Mouse (Mus musculus) embryonic facial prominence, embryonic 14.5 days (tissue): Measurements from ENCODE around the gene Olfr1378. TPM values are rescaled to one million over a fixed set of nuclear protein-coding genes. Genes with fewer than 3 reads are reported as not detected.

Experiments
- ATAC-seq: fragments of 200-750 bp; cut with Nextera tagmentation; 2 replicates; pipeline ENCODE4 v1.8.0; 2017; ENCODE audit warnings: low read depth, moderate number of reproducible peaks, moderate TSS enrichment
- DNase-seq: peaks from one replicate; pipeline ENCODE4 v3.0.0-alpha.2; 2015; ENCODE audit warnings: low spot score
- H3K27ac ChIP-seq: fragments of 300-500 bp; sonication (generic); replicated peaks from 2 replicates; pipeline ENCODE4 v1.5.1; 2014; ENCODE audit warnings: low read depth, mild to moderate bottlenecking, low read length, moderate library complexity
- H3K27me3 ChIP-seq: fragments of 300-500 bp; sonication (generic); replicated peaks from 2 replicates; pipeline ENCODE4 v1.6.1; 2014; ENCODE audit warnings: low read length; ENCODE audit not compliant: control insufficient read depth, insufficient read depth
- H3K36me3 ChIP-seq: fragments of 300-500 bp; sonication (generic); 2 replicates; pipeline ENCODE4 v1.6.1; 2014; ENCODE audit warnings: low read length, mixed read lengths; ENCODE audit not compliant: control insufficient read depth, insufficient read depth
- H3K4me1 ChIP-seq: fragments of 300-500 bp; sonication (generic); 2 replicates; pipeline ENCODE4 v1.6.1; 2014; ENCODE audit warnings: antibody characterized with exemption, low read length; ENCODE audit not compliant: control insufficient read depth, insufficient read depth
- H3K4me2 ChIP-seq: fragments of 300-500 bp; sonication (generic); 2 replicates; pipeline ENCODE4 v1.6.1; 2014; ENCODE audit warnings: low read depth, mild to moderate bottlenecking, low read length, moderate library complexity, mixed read lengths
- H3K4me3 ChIP-seq: fragments of 300-500 bp; sonication (generic); 2 replicates; pipeline ENCODE4 v1.5.1; 2014; ENCODE audit warnings: low read depth, mild to moderate bottlenecking, low read length
- H3K9ac ChIP-seq: fragments of 300-500 bp; sonication (generic); 2 replicates; pipeline ENCODE4 v1.6.1; 2014; ENCODE audit warnings: low read depth, mild to moderate bottlenecking, low read length, moderate library complexity, mixed read lengths
- H3K9me3 ChIP-seq: fragments of 300-500 bp; sonication (generic); 2 replicates; pipeline ENCODE4 v1.6.1; 2016; ENCODE audit warnings: low read length; ENCODE audit not compliant: control insufficient read depth
- WGBS: fragments of 180-500 bp; shearing (Covaris S2); extraction: QIAGEN DNeasy Blood & Tissue Kit; methylation state at CpG from one replicate; pipeline ENCODE4 v1.1.7; 2014; 5-methylcytosine and 5-hydroxymethylcytosine counted together
- polyA plus RNA-seq: library from polyadenylated mRNA; unstranded; fragments of >200 nt; fragmentation: Nextera tagmentation; extraction: Ambion mirVana; gene quantifications from 2 replicates; pipeline ENCODE4 v1.2.1, GENCODE M21; 2014

Olfr1378 gene
- polyA plus RNA-seq, 1 experiment from 2014 or later = not detected

DNA sequence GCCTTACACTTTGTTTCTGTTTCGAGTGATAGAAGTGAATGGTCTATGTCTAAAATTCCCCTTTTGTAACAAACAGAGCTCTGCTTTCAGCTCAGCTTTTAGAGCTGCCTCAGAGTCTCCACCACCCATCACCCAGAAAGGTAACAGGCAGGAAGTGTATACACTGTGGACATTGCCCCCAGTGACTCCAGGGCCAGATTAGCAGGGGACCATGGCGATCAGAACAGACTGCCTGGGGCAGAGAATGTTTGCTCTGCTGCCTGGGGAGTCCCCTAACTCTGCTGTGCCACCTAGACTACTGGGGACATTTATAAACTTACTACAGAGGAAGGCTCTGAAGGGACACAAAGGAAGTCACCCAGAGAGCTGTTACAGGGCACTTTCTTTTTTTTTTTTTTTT, 50.0 kb downstream of the Olfr1378 start:
- no peaks in the 10 kb centered on the region for H3K4me1 ChIP-seq
- no peak overlapping the region for H3K4me2 ChIP-seq
- H3K27me3 ChIP-seq = no peaks in the 10 kb centered on the region
- H3K9ac ChIP-seq = no peak overlapping the region
- WGBS = 53% methylated on average over 2 of the region's 2 CpGs
- no peak overlapping the region for H3K27ac ChIP-seq
- no peak for ATAC-seq
- H3K36me3 ChIP-seq = no peaks in the 10 kb centered on the region
- no peak for DNase-seq
- H3K9me3 ChIP-seq = no peaks in the 10 kb centered on the region
- H3K4me3 ChIP-seq = no peak overlapping the region

Other genes starting within 250 kb of the Olfr1378 start
- 45.9 and 49.4 TPM in 2 replicates for gene Zfp354c, start 138.8 kb upstream of the Olfr1378 start, polyA plus RNA-seq
- gene Zfp879, start 125.0 kb upstream of the Olfr1378 start, polyA plus RNA-seq = 0.79 and 0.81 TPM in 2 replicates
- gene Grm6, start 115.8 kb upstream of the Olfr1378 start, polyA plus RNA-seq = 0.05 and 0.13 TPM in 2 replicates
- 6.8 and 8.2 TPM in 2 replicates for gene Zfp454, start 78.9 kb upstream of the Olfr1378 start, polyA plus RNA-seq
- gene Zfp2, start 50.4 kb upstream of the Olfr1378 start, polyA plus RNA-seq = 10.1 and 10.5 TPM in 2 replicates
- 1.5 and 1.6 TPM in 2 replicates for gene Zfp354b, start 34.9 kb upstream of the Olfr1378 start, polyA plus RNA-seq
- gene 4933414I15Rik, start 22.8 kb upstream of the Olfr1378 start, polyA plus RNA-seq = not detected in 2 replicates
- not detected in 2 replicates for gene Prop1, start 12.8 kb upstream of the Olfr1378 start, polyA plus RNA-seq
- 0.17 TPM in 1 of 2 replicates, not detected in the other for gene Olfr1377, start 15.4 kb downstream of the Olfr1378 start, polyA plus RNA-seq
- gene Olfr51, start 37.1 kb downstream of the Olfr1378 start, polyA plus RNA-seq = not detected in 2 replicates
- 0.04 TPM in 1 of 2 replicates, not detected in the other for gene Olfr54, start 47.7 kb downstream of the Olfr1378 start, polyA plus RNA-seq
- not detected in 2 replicates for gene Olfr1375, start 81.6 kb downstream of the Olfr1378 start, polyA plus RNA-seq
- 8.0 and 10.4 TPM in 2 replicates for gene Zfp354a, start 92.7 kb downstream of the Olfr1378 start, polyA plus RNA-seq